Mouse (Mus musculus): ENCODE data around the gene Ankrd36.

DNA sequence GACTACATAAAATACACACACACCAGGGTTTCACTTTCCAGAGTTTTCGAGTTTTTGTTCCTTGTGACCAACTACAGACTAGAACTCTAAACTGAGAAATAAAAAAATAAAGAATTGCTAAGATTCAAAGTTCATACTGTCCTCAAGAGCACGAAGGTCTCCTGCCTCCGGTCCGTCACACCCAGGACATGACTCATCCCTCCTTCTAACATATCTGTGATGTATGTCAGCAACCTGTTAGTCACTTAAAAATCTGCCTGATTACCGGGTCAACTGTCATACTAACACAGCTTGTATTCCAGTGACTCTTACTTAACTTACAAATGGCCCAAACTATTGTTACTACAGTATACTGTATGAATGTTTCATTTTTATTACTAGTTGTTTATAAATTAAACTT lies 167.7 kb downstream of the Ankrd36 start:
- no peak for TF ChIP-seq CTCF (IDR thresholded peaks at IDR 0.05; ENCODE audit: low read depth, low read length)
- no peak for TF ChIP-seq GATA1 (IDR thresholded peaks at IDR 0.05; ENCODE audit: borderline replicate concordance, low read length)

Measured in G1E (cell line).